Comparison of ENCODE assay signal across 16 mouse cellular contexts in genomic region chr13:92357644-92358043, GRCm38 (mm10). TPM values are rescaled to one million over a fixed set of nuclear protein-coding genes. Genes with fewer than 3 reads are reported as not detected.
DNase-seq lines count a peak whose midpoint lies in the region; ATAC-seq and TF ChIP-seq lines count a peak whose summit lies in the region.
"Had no signal": no experiment of that assay in that cellular context is flagged by ENCODE, and none has a peak within 500 bp of the region (broad histone marks: within the 10 kb centered on the region; RNA-seq: fewer than 3 reads in every experiment).

No protein-coding gene starts in this region.

- no peak for ATAC-seq in granulocyte monocyte progenitor cell, adult 5-6 weeks (replicated peaks; ENCODE audit: poor library complexity, severe bottlenecking)
- ATAC-seq: forebrain, embryonic 16.5 days had no signal

- intact Hi-C loops in left cerebral cortex, adult 2 months (cut with DNase I): no loop called here
- intact Hi-C loops in left cerebral cortex, postnatal 4 days (cut with DNase I): loop anchor here (5.0 kb wide), 2 partner anchors 125 to 385 kb away; partner anchors contain the start of gene Fam151b

- peak; percentile 58 for TF ChIP-seq CTCF in left cerebral cortex, adult 2 months (IDR thresholded peaks at IDR 0.05)

- no peak overlapping the region for H3K4me3 ChIP-seq in left cerebral cortex, adult 2 months
- H3K4me3 ChIP-seq: embryonic facial prominence, embryonic 13.5 days; midbrain, embryonic 12.5 days; neural tube, embryonic 12.5 days had no signal

- DNase-seq in embryo, embryonic 10.5 days (ENCODE audit: low spot score): peak; percentile 9
- no peak for DNase-seq in embryo, embryonic 10 days (ENCODE audit: low spot score)
- DNase-seq in left cerebral cortex, adult 2 months (ENCODE audit: extremely low spot score in 1 of 2, low spot score in 2 of 2): no peak
- DNase-seq in left cerebral cortex, postnatal 4 days: no peak
- peak; percentile 49 for DNase-seq in A20 (ENCODE audit: low read depth, low spot score)
- DNase-seq in fibroblast of lung, adult 2 months (ENCODE audit: low read depth): peak; percentile 2
- no peak for DNase-seq in right cerebral cortex, postnatal 10 days (ENCODE audit: low spot score in 2 of 2)
- DNase-seq: gastrocnemius, postnatal 14 days; kidney, adult 11 months; lung, postnatal 14 days had no signal

- H3K27ac ChIP-seq in left cerebral cortex, adult 2 months: no peak overlapping the region
- H3K27ac ChIP-seq: embryonic facial prominence, embryonic 13.5 days; midbrain, embryonic 12.5 days; neural tube, embryonic 12.5 days had no signal

RNA-seq across cellular contexts. Expression of gene Msh3, which starts 2.8 kb away (rescaled TPM):
- total RNA-seq in left cerebral cortex, adult 2 months (2021): 10 to 100 TPM; 24.2 to 25.8 TPM
- 10 to 100 TPM; 33.0 to 36.4 TPM for total RNA-seq in left cerebral cortex, postnatal 4 days (2021)
- total RNA-seq in granulocyte monocyte progenitor cell, adult 5-6 weeks (2014; fragmentation: Nextera tagmentation): 42.4 and 53.1 TPM in 2 replicates
- total RNA-seq in granulocyte monocyte progenitor cell, adult 5-6 weeks (2017): 41.4 and 48.1 TPM in 2 replicates

RNA-seq across cellular contexts. Expression of gene Dhfr, which starts 3.1 kb away (rescaled TPM):
- total RNA-seq in left cerebral cortex, adult 2 months (2021): 1 to 10 TPM; 1.4 TPM
- 1 to 10 TPM; 1.8 to 2.1 TPM for total RNA-seq in left cerebral cortex, postnatal 4 days (2021)
- total RNA-seq in granulocyte monocyte progenitor cell, adult 5-6 weeks (2014; fragmentation: Nextera tagmentation): 20.6 and 25.4 TPM in 2 replicates
- total RNA-seq in granulocyte monocyte progenitor cell, adult 5-6 weeks (2017): 26.5 and 26.9 TPM in 2 replicates

RNA-seq across cellular contexts. Expression of gene Gm20379, which starts 51.9 kb away (rescaled TPM):
- not detected for total RNA-seq in left cerebral cortex, adult 2 months (2021)
- not detected for total RNA-seq in left cerebral cortex, postnatal 4 days (2021)
- not detected in 2 replicates for total RNA-seq in granulocyte monocyte progenitor cell, adult 5-6 weeks (2014; fragmentation: Nextera tagmentation)
- total RNA-seq in granulocyte monocyte progenitor cell, adult 5-6 weeks (2017): not detected in 2 replicates
- total RNA-seq: gastrocnemius, postnatal 14 days; left cerebral cortex, adult 8-10 months had no signal

Comparison
In these comparisons a context has a peak if more than half of its experiments do, and no peak if none do; other contexts are left out.
1. DNase-seq: peak in embryo, embryonic 10.5 days (single experiment), A20 (single experiment) and fibroblast of lung, adult 2 months (single experiment); none in embryo, embryonic 10 days (single experiment), left cerebral cortex, adult 2 months (0 of 2), left cerebral cortex, postnatal 4 days (single experiment) and right cerebral cortex, postnatal 10 days (0 of 2).
2. RNA of gene Dhfr, which starts 3.1 kb away (total RNA-seq): 20.6 to 26.9 TPM in granulocyte monocyte progenitor cell, adult 5-6 weeks; 1.8 to 2.1 TPM in left cerebral cortex, postnatal 4 days and 1.4 TPM in left cerebral cortex, adult 2 months; every median in the first group is over 4 times any median in the second.